19 mouse cellular contexts compared by ENCODE assay signal in the genomic region with DNA sequence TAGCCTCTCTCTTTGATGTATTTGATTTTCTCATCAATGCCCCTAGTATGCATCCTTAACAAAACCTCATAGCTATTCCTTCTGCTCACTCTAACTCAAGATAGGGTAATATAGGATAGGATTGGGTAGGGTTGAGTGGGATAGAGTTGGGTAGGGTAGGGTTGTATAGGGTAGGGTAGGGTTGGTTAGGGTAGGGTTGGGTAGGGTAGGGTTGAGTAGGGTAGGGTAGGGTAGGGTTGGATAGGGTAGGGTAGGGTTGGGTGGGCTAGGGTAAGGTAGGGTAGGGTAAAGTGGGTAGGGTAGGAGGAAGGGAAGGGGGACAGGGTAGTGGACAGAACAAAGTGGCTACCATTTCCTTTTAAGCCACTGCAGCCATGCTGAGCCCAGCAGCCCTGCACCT. TPM values are rescaled to one million over a fixed set of nuclear protein-coding genes. Genes with fewer than 3 reads are reported as not detected.
"Had no signal": no experiment of that assay in that cellular context is flagged by ENCODE, and none has a peak within 500 bp of the region (broad histone marks: within the 10 kb centered on the region; RNA-seq: fewer than 3 reads in every experiment).

No protein-coding gene starts in this region.

- H3K4me1 ChIP-seq: stomach, embryonic 15.5 days had no signal

- DNase-seq: retina, postnatal 1 day; right cerebral cortex, adult 18-20 months; right cerebral cortex, postnatal 14 days; right cerebral cortex, postnatal 25 days; right cerebral cortex, postnatal 4 days; spleen, adult 18-20 months; thymus, adult 18-20 months; thymus, adult 2 months; thymus, postnatal 14 days; thymus, postnatal 25 days; thymus, postnatal 36 days; thymus, postnatal 4 days had no signal

- H3K4me3 ChIP-seq: neural tube, embryonic 15.5 days; stomach, embryonic 15.5 days had no signal

- H3K9ac ChIP-seq: neural tube, embryonic 15.5 days; stomach, embryonic 15.5 days had no signal

- H3K4me2 ChIP-seq: neural tube, embryonic 15.5 days; stomach, embryonic 15.5 days had no signal

- H3K9me3 ChIP-seq: neural tube, embryonic 15.5 days; stomach, embryonic 15.5 days had no signal

- H3K27ac ChIP-seq: neural tube, embryonic 15.5 days; stomach, embryonic 15.5 days; stomach, postnatal 0 days had no signal

- H3K27me3 ChIP-seq: neural tube, embryonic 15.5 days; stomach, embryonic 15.5 days had no signal

RNA-seq across cellular contexts. Expression of a gene that starts 49.8 kb away (rescaled TPM):
- total RNA-seq: neutrophil, adult 5-6 weeks had no signal
- polyA plus RNA-seq: neural tube, embryonic 14.5 days; neural tube, embryonic 15.5 days; small intestine, adult 2 months; spleen, adult 2 months had no signal
